Comparison of ENCODE assay signal across 23 mouse cellular contexts in the genomic region with DNA sequence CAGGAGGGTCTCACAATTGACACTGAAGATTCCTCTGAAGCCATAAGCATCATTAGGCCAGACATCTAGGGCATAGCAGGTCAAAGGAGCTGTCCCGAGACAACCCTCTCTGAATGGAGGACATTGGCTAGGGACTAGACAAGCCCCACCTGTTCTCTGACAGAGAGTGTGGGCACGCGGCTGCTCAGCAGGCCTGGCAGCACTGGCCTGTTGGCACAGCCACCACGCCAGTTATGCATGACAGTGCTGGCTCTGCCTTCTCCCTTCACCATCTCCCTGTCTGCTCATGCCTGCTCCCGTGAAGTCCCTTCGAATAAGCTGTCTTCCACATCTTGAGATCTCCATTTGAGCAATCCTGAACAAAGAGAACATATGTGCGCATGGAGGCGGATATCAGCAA. TPM values are rescaled to one million over a fixed set of nuclear protein-coding genes. Genes with fewer than 3 reads are reported as not detected.
A peak's percentile ranks its signal among the peaks of the same experiment; 100 is the strongest.
DNase-seq lines count a peak whose midpoint lies in the region; ATAC-seq and TF ChIP-seq lines count a peak whose summit lies in the region.
"Had no signal": no experiment of that assay in that cellular context is flagged by ENCODE, and none has a peak within 500 bp of the region (broad histone marks: within the 10 kb centered on the region; RNA-seq: fewer than 3 reads in every experiment).

No protein-coding gene starts in this region.

- H3K4me3 ChIP-seq in forebrain, embryonic 15.5 days, result no peak overlapping the region
- no peak overlapping the region for H3K4me3 ChIP-seq in forebrain, embryonic 12.5 days (replicated peaks)
- H3K4me3 ChIP-seq in limb, embryonic 10.5 days, result no peak overlapping the region
- H3K4me3 ChIP-seq: embryonic facial prominence, embryonic 12.5 days; heart, embryonic 15.5 days; hindbrain, embryonic 12.5 days; intestine, embryonic 15.5 days; kidney, embryonic 15.5 days; liver, embryonic 13.5 days; lung, embryonic 15.5 days; midbrain, embryonic 13.5 days; stomach, embryonic 15.5 days had no signal

- 79% methylated on average over 8 of the region's 8 CpGs for WGBS in forebrain, embryonic 15.5 days
- WGBS in forebrain, embryonic 12.5 days, result 89% methylated on average over 8 of the region's 8 CpGs
- 89% methylated on average over 8 of the region's 8 CpGs for WGBS in limb, embryonic 10.5 days

- no peaks in the 10 kb centered on the region for H3K4me1 ChIP-seq in forebrain, embryonic 15.5 days
- H3K4me1 ChIP-seq in forebrain, embryonic 12.5 days, result no peaks in the 10 kb centered on the region
- no peaks in the 10 kb centered on the region for H3K4me1 ChIP-seq in limb, embryonic 10.5 days
- H3K4me1 ChIP-seq: embryonic facial prominence, embryonic 12.5 days; heart, embryonic 15.5 days; hindbrain, embryonic 12.5 days; intestine, embryonic 15.5 days; kidney, embryonic 15.5 days; liver, embryonic 13.5 days; lung, embryonic 15.5 days; midbrain, embryonic 13.5 days; stomach, embryonic 15.5 days had no signal

- TF ChIP-seq CTCF in brain, embryonic 14.5 days (IDR thresholded peaks at IDR 0.05; ENCODE audit: borderline replicate concordance, extremely low read depth, insufficient read depth, insufficient read length), result no peak

- ATAC-seq in forebrain, embryonic 15.5 days (replicated peaks), result peak; percentile 60; the same call in 1 of the 2 replicates
- no peak for ATAC-seq in forebrain, embryonic 12.5 days (ENCODE audit: low FRiP score)
- no peak for ATAC-seq in erythroblast, adult 5-6 weeks (replicated peaks; ENCODE audit: low FRiP score, poor library complexity, severe bottlenecking)
- ATAC-seq: intestine, embryonic 15.5 days; midbrain, embryonic 13.5 days had no signal

- H3K4me2 ChIP-seq in forebrain, embryonic 15.5 days (replicated peaks), result no peak overlapping the region
- H3K4me2 ChIP-seq in forebrain, embryonic 12.5 days, result no peak overlapping the region
- H3K4me2 ChIP-seq: embryonic facial prominence, embryonic 12.5 days; heart, embryonic 15.5 days; hindbrain, embryonic 12.5 days; intestine, embryonic 15.5 days; kidney, embryonic 15.5 days; liver, embryonic 13.5 days; lung, embryonic 15.5 days; midbrain, embryonic 13.5 days; stomach, embryonic 15.5 days had no signal

- H3K27ac ChIP-seq in forebrain, embryonic 15.5 days (replicated peaks), result no peak overlapping the region
- H3K27ac ChIP-seq in forebrain, embryonic 12.5 days, result no peak overlapping the region
- H3K27ac ChIP-seq in limb, embryonic 10.5 days, result no peak overlapping the region
- H3K27ac ChIP-seq: embryonic facial prominence, embryonic 12.5 days; heart, embryonic 15.5 days; hindbrain, embryonic 12.5 days; intestine, embryonic 15.5 days; kidney, embryonic 15.5 days; liver, embryonic 13.5 days; lung, embryonic 15.5 days; midbrain, embryonic 13.5 days; stomach, embryonic 15.5 days had no signal

- H3K9me3 ChIP-seq in forebrain, embryonic 15.5 days, result no peaks in the 10 kb centered on the region
- no peaks in the 10 kb centered on the region for H3K9me3 ChIP-seq in forebrain, embryonic 12.5 days
- H3K9me3 ChIP-seq in limb, embryonic 10.5 days (replicated peaks), result no peaks in the 10 kb centered on the region
- H3K9me3 ChIP-seq: embryonic facial prominence, embryonic 12.5 days; heart, embryonic 15.5 days; hindbrain, embryonic 12.5 days; intestine, embryonic 15.5 days; kidney, embryonic 15.5 days; liver, embryonic 13.5 days; lung, embryonic 15.5 days; midbrain, embryonic 13.5 days; stomach, embryonic 15.5 days had no signal

- H3K9ac ChIP-seq in forebrain, embryonic 15.5 days (replicated peaks), result no peak overlapping the region
- no peak overlapping the region for H3K9ac ChIP-seq in forebrain, embryonic 12.5 days
- H3K9ac ChIP-seq: embryonic facial prominence, embryonic 12.5 days; heart, embryonic 15.5 days; hindbrain, embryonic 12.5 days; intestine, embryonic 15.5 days; kidney, embryonic 15.5 days; liver, embryonic 13.5 days; lung, embryonic 15.5 days; midbrain, embryonic 13.5 days; stomach, embryonic 15.5 days had no signal

- peak; percentile 27 for DNase-seq in heart, adult 8-10 months (ENCODE audit: low spot score)
- no peak for DNase-seq in heart, adult 9 months (ENCODE audit: low spot score in 2 of 2)
- peak; percentile 20 for DNase-seq in brain, embryonic 14.5 days (ENCODE audit: low read depth)
- DNase-seq in gastrocnemius, postnatal 10 days, result peak; percentile 54
- no peak for DNase-seq in limb, embryonic 10.5 days (ENCODE audit: low spot score)
- DNase-seq: adrenal gland, adult 8-10 months; liver, embryonic 13.5 days; right cerebral cortex, adult 18-20 months had no signal

- no peak for TF ChIP-seq POLR2A in brain, embryonic 14.5 days (IDR thresholded peaks at IDR 0.05; ENCODE audit: borderline replicate concordance, extremely low read depth, insufficient read depth, insufficient read length, poor library complexity, severe bottlenecking)

- no peaks in the 10 kb centered on the region for H3K27me3 ChIP-seq in forebrain, embryonic 15.5 days
- H3K27me3 ChIP-seq in forebrain, embryonic 12.5 days, result no peaks in the 10 kb centered on the region
- H3K27me3 ChIP-seq in limb, embryonic 10.5 days (ENCODE audit: low read depth, poor library complexity, severe bottlenecking), result no peaks in the 10 kb centered on the region
- H3K27me3 ChIP-seq: embryonic facial prominence, embryonic 12.5 days; heart, embryonic 15.5 days; hindbrain, embryonic 12.5 days; intestine, embryonic 15.5 days; kidney, embryonic 15.5 days; liver, embryonic 13.5 days; lung, embryonic 15.5 days; midbrain, embryonic 13.5 days; stomach, embryonic 15.5 days had no signal

- H3K36me3 ChIP-seq in forebrain, embryonic 15.5 days, result no peaks in the 10 kb centered on the region
- no peaks in the 10 kb centered on the region for H3K36me3 ChIP-seq in forebrain, embryonic 12.5 days (replicated peaks)
- H3K36me3 ChIP-seq in limb, embryonic 10.5 days, result no peaks in the 10 kb centered on the region
- H3K36me3 ChIP-seq: embryonic facial prominence, embryonic 12.5 days; heart, embryonic 15.5 days; hindbrain, embryonic 12.5 days; intestine, embryonic 15.5 days; kidney, embryonic 15.5 days; liver, embryonic 13.5 days; lung, embryonic 15.5 days; midbrain, embryonic 13.5 days; stomach, embryonic 15.5 days had no signal

RNA-seq across cellular contexts. Expression of a gene that starts 24.3 kb away (rescaled TPM):
- 7.6 and 15.3 TPM in 2 replicates for polyA plus RNA-seq in forebrain, embryonic 15.5 days (2015; fragmentation: Nextera tagmentation; extraction: Ambion mirVana)
- 4.1 and 5.5 TPM in 2 replicates for polyA plus RNA-seq in forebrain, embryonic 12.5 days (2016; fragmentation: Nextera tagmentation; extraction: Ambion mirVana)
- under 1 TPM; 0.14 to 0.44 (median 0.30) TPM for total RNA-seq in heart, adult 8-10 months (2022)
- polyA plus RNA-seq in brain, embryonic 14.5 days (2012; rRNA removed), result 6.4 and 14.8 TPM in 2 replicates
- 1 to 10 TPM; 2.5 to 3.6 TPM for total RNA-seq in gastrocnemius, postnatal 10 days (2021)
- not detected in 2 replicates for total RNA-seq in erythroblast, adult 5-6 weeks (2015; ENCODE audit: low replicate concordance)
- not detected in 2 replicates for total RNA-seq in erythroblast, adult 5-6 weeks (2017; ENCODE audit: low replicate concordance)
- polyA plus RNA-seq in limb, embryonic 10.5 days (2016; fragmentation: Nextera tagmentation; extraction: Ambion mirVana), result 5.8 and 11.1 TPM in 2 replicates

RNA-seq across cellular contexts. Expression of a gene that starts 36.4 kb away (rescaled TPM):
- polyA plus RNA-seq in forebrain, embryonic 15.5 days (2015; fragmentation: Nextera tagmentation; extraction: Ambion mirVana), result not detected in 2 replicates
- polyA plus RNA-seq in forebrain, embryonic 12.5 days (2016; fragmentation: Nextera tagmentation; extraction: Ambion mirVana), result not detected in 2 replicates
- not detected for total RNA-seq in heart, adult 8-10 months (2022)
- not detected in 2 replicates for polyA plus RNA-seq in brain, embryonic 14.5 days (2012; rRNA removed)
- total RNA-seq in gastrocnemius, postnatal 10 days (2021), result not detected
- not detected in 2 replicates for total RNA-seq in erythroblast, adult 5-6 weeks (2015; ENCODE audit: low replicate concordance)
- not detected in 2 replicates for total RNA-seq in erythroblast, adult 5-6 weeks (2017; ENCODE audit: low replicate concordance)
- not detected in 2 replicates for polyA plus RNA-seq in limb, embryonic 10.5 days (2016; fragmentation: Nextera tagmentation; extraction: Ambion mirVana)
- total RNA-seq: adrenal gland, adult 8-10 months had no signal
- polyA plus RNA-seq: cortical plate, adult 2 months; embryonic facial prominence, embryonic 12.5 days; heart, embryonic 15.5 days; hindbrain, embryonic 12.5 days; intestine, embryonic 15.5 days; kidney, embryonic 15.5 days; limb, embryonic 11.5 days; liver, embryonic 13.5 days; lung, embryonic 15.5 days; midbrain, embryonic 13.5 days; spleen, adult 2 months; stomach, embryonic 15.5 days; thymus, postnatal 0 days had no signal

Comparison
In these comparisons a context has a peak if more than half of its experiments do, and no peak if none do; other contexts are left out.
1. DNase-seq: peak in heart, adult 8-10 months (single experiment), brain, embryonic 14.5 days (single experiment) and gastrocnemius, postnatal 10 days (single experiment); none in heart, adult 9 months (0 of 2) and limb, embryonic 10.5 days (single experiment).